Mouse (Mus musculus) limb, embryonic 15.5 days (tissue): ENCODE measurements around the gene Zfp976. TPM values are rescaled to one million over a fixed set of nuclear protein-coding genes. Genes with fewer than 3 reads are reported as not detected.
A peak's percentile ranks its signal among the peaks of the same experiment; 100 is the strongest.
"Not testable (repeated sequence)": the region's sequence is repeated elsewhere in the genome, so short reads cannot be mapped to it uniquely, and the experiment has no call there.

ENCODE experiments used
- ATAC-seq: fragments of 200-750 bp; cut with Nextera tagmentation; 2 replicates; pipeline ENCODE4 v1.8.0; 2017; ENCODE audit warnings: low read depth, moderate TSS enrichment; ENCODE audit not compliant: insufficient number of reproducible peaks, low FRiP score, low TSS enrichment
- H3K27ac ChIP-seq: fragments of 300-500 bp; sonication (generic); 2 replicates; pipeline ENCODE4 v1.5.1; 2015; ENCODE audit warnings: moderate library complexity, mild to moderate bottlenecking, inconsistent platforms
- H3K27me3 ChIP-seq: fragments of 300-500 bp; sonication (generic); 2 replicates; pipeline ENCODE4 v1.6.1; 2015; ENCODE audit warnings: inconsistent platforms
- H3K36me3 ChIP-seq: fragments of 300-500 bp; sonication (generic); 2 replicates; pipeline ENCODE4 v1.6.1; 2015; ENCODE audit warnings: inconsistent platforms
- H3K4me1 ChIP-seq: fragments of 300-500 bp; sonication (generic); 2 replicates; pipeline ENCODE4 v1.6.1; 2015; ENCODE audit warnings: inconsistent platforms
- H3K4me2 ChIP-seq: fragments of 300-500 bp; sonication (generic); 2 replicates; pipeline ENCODE4 v1.6.1; 2015; ENCODE audit warnings: mild to moderate bottlenecking, inconsistent platforms
- H3K4me3 ChIP-seq: fragments of 300-500 bp; sonication (generic); 2 replicates; pipeline ENCODE4 v1.5.1; 2015; ENCODE audit warnings: mild to moderate bottlenecking, inconsistent platforms
- H3K9ac ChIP-seq: fragments of 300-500 bp; sonication (generic); 2 replicates; pipeline ENCODE4 v1.6.1; 2015; ENCODE audit warnings: inconsistent platforms
- H3K9me3 ChIP-seq: fragments of 300-500 bp; sonication (generic); 2 replicates; pipeline ENCODE4 v1.6.1; 2016; ENCODE audit warnings: inconsistent platforms
- WGBS: fragments of 180-500 bp; shearing (Covaris S2); methylation state at CpG from one replicate; pipeline ENCODE4 v1.1.7; 2015; 5-methylcytosine and 5-hydroxymethylcytosine counted together
- polyA plus RNA-seq: library from polyadenylated mRNA; unstranded; fragments of >200 nt; fragmentation: Nextera tagmentation; extraction: Ambion mirVana; gene quantifications from 2 replicates; pipeline ENCODE4 v1.2.1, GENCODE M21; 2015

Zfp976 gene
- 2.8 and 3.0 TPM in 2 replicates for polyA plus RNA-seq

DNA sequence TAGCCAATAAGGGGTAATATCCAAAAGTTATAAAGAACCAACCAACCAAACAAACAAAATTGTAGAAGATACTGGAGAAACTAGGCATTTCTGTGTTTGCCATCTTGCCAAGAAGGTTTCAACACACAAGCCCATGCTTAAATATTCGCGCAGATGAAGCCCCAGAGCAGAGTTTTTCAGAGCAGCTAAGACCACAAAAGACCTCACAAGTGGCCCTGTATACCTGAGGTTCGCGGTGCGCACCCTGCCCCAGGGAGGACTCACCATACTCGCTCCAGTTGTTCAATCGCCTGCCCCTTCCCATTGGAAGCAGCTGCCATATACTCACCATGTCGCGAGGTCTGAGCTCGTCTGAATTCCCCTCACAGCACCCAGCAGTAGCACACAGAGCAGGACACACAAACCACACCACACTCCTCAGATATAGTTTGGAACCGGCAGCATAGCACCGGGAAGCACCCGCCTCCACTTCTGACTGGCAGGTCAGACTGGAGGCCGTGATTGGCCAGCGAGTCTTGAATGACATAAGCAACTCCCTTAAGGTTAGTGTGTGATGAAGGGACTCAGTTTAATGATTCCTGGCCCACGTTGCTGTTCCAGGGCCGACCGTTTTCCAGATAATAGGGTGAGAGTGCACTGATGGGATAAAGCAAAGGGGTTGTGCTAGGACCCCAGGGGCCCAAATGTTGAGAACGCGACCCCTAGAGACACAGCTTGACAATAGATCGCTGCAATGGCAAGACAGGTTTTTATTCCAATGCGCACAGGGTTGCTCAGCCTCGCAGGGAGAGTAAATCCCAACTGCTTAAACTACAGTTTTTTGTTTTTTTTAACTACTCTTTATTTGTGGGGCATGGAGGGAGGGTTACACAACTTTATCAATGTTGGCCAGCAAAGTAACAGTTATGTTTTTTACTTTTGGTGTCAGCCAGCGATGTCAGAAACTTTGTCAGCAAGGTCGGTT lies at the start of gene Zfp976:
Gene Zfp976 (minus strand): TSS at position 437 of the 964 bp plus-strand sequence.
- Histone ChIP-seq H3K4me3 (peak within 1 kb of the TSS; percentile 45), H3K4me2 (peak within 1 kb of the TSS; percentile 47)
- not testable (repeated sequence) for H3K9ac ChIP-seq, H3K36me3 ChIP-seq, H3K9me3 ChIP-seq, H3K27ac ChIP-seq, H3K27me3 ChIP-seq, H3K4me1 ChIP-seq
- ATAC-seq, result peak; percentile 82
- WGBS, result 3% methylated on average over 25 of the region's 25 CpGs

DNA sequence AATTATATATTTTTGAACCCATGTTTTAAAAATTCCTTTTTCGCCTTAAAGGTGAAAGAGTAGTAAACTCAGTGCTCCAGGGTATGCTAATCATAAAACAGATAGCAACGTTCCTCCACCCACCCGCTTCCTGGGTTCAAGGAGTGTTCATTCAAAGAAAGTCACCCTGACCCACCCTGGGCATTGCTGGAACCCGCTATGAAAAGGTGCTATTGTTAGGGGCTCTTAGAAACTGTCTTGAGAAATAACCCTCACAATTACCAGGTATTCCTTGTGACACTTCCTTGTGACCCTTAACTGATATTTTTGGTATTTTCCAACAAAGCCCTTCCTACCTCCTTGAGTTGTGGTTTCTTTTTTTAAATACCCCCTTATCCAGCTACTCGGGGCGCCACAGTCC lies 37.7 kb upstream of the Zfp976 start:
- H3K36me3 ChIP-seq, H3K9ac ChIP-seq, H3K4me2 ChIP-seq, H3K9me3 ChIP-seq, H3K27me3 ChIP-seq, ATAC-seq, H3K4me1 ChIP-seq, H3K4me3 ChIP-seq, H3K27ac ChIP-seq: not testable (repeated sequence)
- WGBS, result 95% methylated on average over 6 of the region's 6 CpGs

- not testable (repeated sequence) for H3K9me3 ChIP-seq, H3K27ac ChIP-seq, H3K36me3 ChIP-seq, H3K27me3 ChIP-seq, H3K4me2 ChIP-seq, H3K9ac ChIP-seq, H3K4me1 ChIP-seq, ATAC-seq, H3K4me3 ChIP-seq
Observed at GRCm38 (mm10) chr7:42679646-42680045, 37.3 kb upstream of the Zfp976 start.

- H3K4me1 ChIP-seq, H3K9ac ChIP-seq, ATAC-seq, H3K9me3 ChIP-seq, H3K4me3 ChIP-seq, H3K27me3 ChIP-seq, H3K27ac ChIP-seq, H3K4me2 ChIP-seq: not testable (repeated sequence)
- peaks cover 21% of the 10 kb centered on the region for H3K36me3 ChIP-seq
- 72% methylated on average over 5 of the region's 5 CpGs for WGBS
Observed at GRCm38 (mm10) chr7:42660140-42660539, 17.8 kb upstream of the Zfp976 start.

DNA sequence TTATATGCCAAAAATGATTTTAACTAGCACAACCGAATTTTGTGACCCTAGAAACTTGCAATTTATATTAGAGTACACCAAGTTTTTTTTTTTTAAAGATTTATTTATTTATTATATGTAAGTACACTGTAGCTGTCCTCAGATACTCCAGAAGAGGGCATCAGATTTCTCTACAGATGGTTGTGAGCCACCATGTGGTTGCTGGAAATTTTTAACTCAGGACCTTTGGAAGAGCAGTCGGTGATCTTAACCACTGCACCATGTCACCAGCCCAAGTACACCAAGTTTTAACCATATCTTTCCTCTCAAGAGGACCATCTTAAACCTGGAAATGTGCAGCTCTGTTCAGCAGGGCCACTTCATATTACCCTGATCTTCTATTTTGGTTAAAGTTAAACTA lies 12.8 kb upstream of the Zfp976 start:
- not testable (repeated sequence) for H3K27me3 ChIP-seq, H3K4me2 ChIP-seq, H3K9me3 ChIP-seq, H3K36me3 ChIP-seq, H3K4me3 ChIP-seq, H3K9ac ChIP-seq, H3K4me1 ChIP-seq, ATAC-seq, H3K27ac ChIP-seq
- WGBS, result 75% methylated on average over 2 of the region's 2 CpGs

DNA sequence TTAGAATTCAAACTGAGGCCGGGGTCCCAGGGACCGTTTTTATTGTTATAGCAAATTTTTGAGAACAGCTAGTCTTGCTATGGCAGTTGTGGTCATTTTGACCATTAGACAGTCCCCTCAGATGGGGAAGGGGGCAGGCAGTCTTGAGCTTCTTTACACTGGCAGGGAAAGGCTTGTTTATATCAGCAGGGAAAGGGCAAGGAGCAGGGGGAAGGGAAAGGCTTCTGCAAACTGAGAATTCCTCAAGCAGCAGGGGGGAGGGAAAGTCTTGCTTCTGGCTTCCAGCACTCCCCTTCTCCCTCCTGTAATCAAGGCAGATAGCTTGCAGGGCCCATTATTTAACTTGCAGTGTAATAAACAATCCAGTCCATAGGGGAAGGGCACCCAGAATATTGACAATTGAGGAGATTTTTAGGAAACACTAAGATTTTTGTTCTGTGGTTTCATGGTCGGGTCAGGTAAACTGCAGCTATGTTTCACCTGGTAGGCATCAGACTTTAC lies 782 bp upstream of the Zfp976 start:
- not testable (repeated sequence) for H3K9me3 ChIP-seq, H3K4me1 ChIP-seq, H3K36me3 ChIP-seq, H3K27ac ChIP-seq, ATAC-seq, H3K27me3 ChIP-seq, H3K9ac ChIP-seq
- Histone ChIP-seq H3K4me3 (peak overlapping the region; percentile 45), H3K4me2 (peak overlapping the region; percentile 47)
- 21% methylated on average over 3 of the region's 3 CpGs for WGBS

- not testable (repeated sequence) for H3K9me3 ChIP-seq
Observed at GRCm38 (mm10) chr7:42631031-42631430, 11.4 kb downstream of the Zfp976 start.

GRCm38 (mm10) chr7:42595666-42596065 lies 46.7 kb downstream of the Zfp976 start:
- H3K36me3 ChIP-seq, H3K9ac ChIP-seq, ATAC-seq, H3K4me1 ChIP-seq, H3K4me2 ChIP-seq, H3K27me3 ChIP-seq, H3K4me3 ChIP-seq, H3K9me3 ChIP-seq, H3K27ac ChIP-seq: not testable (repeated sequence)

More at GRCm38 (mm10) chr7:42631031-42631430, 11.4 kb downstream of the Zfp976 start:
- not testable (repeated sequence) for H3K9ac ChIP-seq, H3K4me2 ChIP-seq, H3K27ac ChIP-seq, H3K27me3 ChIP-seq, H3K36me3 ChIP-seq, H3K4me1 ChIP-seq, H3K4me3 ChIP-seq, ATAC-seq

- H3K9me3 ChIP-seq, H3K4me3 ChIP-seq, H3K27me3 ChIP-seq, H3K4me1 ChIP-seq, H3K9ac ChIP-seq, ATAC-seq, H3K27ac ChIP-seq, H3K36me3 ChIP-seq, H3K4me2 ChIP-seq: not testable (repeated sequence)
- 91% methylated on average over 11 of the region's 11 CpGs for WGBS
Observed at GRCm38 (mm10) chr7:42592413-42592812, 50.0 kb downstream of the Zfp976 start, which contains the start of gene Zfp977. Gene Zfp977 (minus strand): TSS chr7:42592547.

GRCm38 (mm10) chr7:42591311-42591710 lies 51.1 kb downstream of the Zfp976 start:
- H3K4me1 ChIP-seq, ATAC-seq, H3K4me2 ChIP-seq, H3K36me3 ChIP-seq, H3K9ac ChIP-seq, H3K27me3 ChIP-seq, H3K4me3 ChIP-seq, H3K9me3 ChIP-seq, H3K27ac ChIP-seq: not testable (repeated sequence)

DNA sequence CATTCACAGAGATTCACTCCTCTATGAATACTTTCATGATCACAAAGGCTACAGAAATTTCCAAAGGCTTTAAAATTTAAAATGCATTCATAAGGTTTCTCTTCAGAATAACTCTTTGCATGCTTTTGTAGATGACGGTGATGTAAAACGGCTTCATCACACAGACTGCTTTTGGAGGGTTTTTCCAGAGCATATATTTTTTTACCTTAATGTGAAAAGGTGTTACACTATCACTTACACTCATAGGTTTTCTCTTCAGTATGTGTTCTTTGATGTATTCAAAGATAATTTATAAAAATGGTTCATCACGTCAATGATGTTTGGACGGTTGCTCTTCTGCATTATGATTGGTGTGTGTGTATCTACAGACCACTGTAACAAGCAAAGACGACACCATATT lies 63.9 kb downstream of the Zfp976 start, which contains the start of gene Gm21028:
Gene Gm21028 (minus strand): TSS at position 101 of the 400 bp plus-strand sequence.
- no peaks in the 10 kb centered on the region for H3K4me1 ChIP-seq
- no peak within 1 kb of the TSS for H3K27ac ChIP-seq
- no peaks in the 10 kb centered on the region for H3K27me3 ChIP-seq
- H3K9ac ChIP-seq, result no peak within 1 kb of the TSS
- WGBS, result 90% methylated on average over 5 of the region's 5 CpGs
- H3K36me3 ChIP-seq, result peaks cover 7% of the 10 kb centered on the region; the same call in 1 of the 2 replicates
- peaks cover 28% of the 10 kb centered on the region for H3K9me3 ChIP-seq
- ATAC-seq, result no peak
- H3K4me2 ChIP-seq, result no peak within 1 kb of the TSS
- no peak within 1 kb of the TSS for H3K4me3 ChIP-seq
